Mouse (Mus musculus): ENCODE measurements around the gene Ssc5d. TPM values are rescaled to one million over a fixed set of nuclear protein-coding genes. Genes with fewer than 3 reads are reported as not detected.

Ssc5d gene
- polyA plus RNA-seq, 1 experiment from 2014 or later = 2.1 TPM

DNA sequence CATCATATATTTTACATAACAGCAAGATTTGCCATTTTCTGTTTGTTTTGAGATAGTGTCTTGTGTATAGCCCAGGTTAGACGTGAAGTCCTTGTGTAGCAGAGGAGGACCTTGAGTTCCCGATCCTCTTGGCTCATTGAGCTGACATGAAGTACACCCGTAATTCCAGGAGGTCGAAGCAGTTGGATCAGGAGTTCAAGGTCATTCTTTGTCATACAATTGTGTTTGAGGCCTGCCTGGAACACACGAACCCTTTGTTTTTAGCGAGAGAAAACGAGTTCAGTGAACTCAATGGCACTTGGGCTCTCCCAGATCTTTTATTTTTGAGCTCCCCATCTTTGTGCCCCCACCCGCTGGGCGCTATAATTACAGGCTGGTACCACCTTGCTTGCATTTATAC is 23.2 kb upstream of the Ssc5d start:
- H3K4me2 ChIP-seq = no peak overlapping the region

GRCm38 (mm10) chr7:4906466-4906950 is 19.1 kb upstream of the Ssc5d start, which contains the start of gene Gm36210:
TSS of gene Gm36210 (minus strand) at chr7:4906516.
- no peak within 1 kb of the TSS for H3K9ac ChIP-seq
- no peak within 1 kb of the TSS for H3K4me3 ChIP-seq (replicated peaks)
- ATAC-seq (ENCODE audit: insufficient read depth, low FRiP score, low read depth) = no peak
- no peaks in the 10 kb centered on the region for H3K36me3 ChIP-seq
- no peak within 1 kb of the TSS for H3K4me2 ChIP-seq
- no peaks in the 10 kb centered on the region for H3K9me3 ChIP-seq
- 66% methylated on average over 10 of the region's 10 CpGs for WGBS
- H3K27me3 ChIP-seq (replicated peaks) = no peaks in the 10 kb centered on the region
- H3K27ac ChIP-seq = no peak within 1 kb of the TSS
- H3K4me1 ChIP-seq = no peaks in the 10 kb centered on the region

More for the DNA sequence above, 23.2 kb upstream of the Ssc5d start:
- no peak for ATAC-seq (ENCODE audit: insufficient read depth, low FRiP score, low read depth)
- Histone ChIP-seq H3K36me3 (no peaks in the 10 kb centered on the region), H3K27me3 (replicated peaks) (no peaks in the 10 kb centered on the region), H3K4me3 (replicated peaks) (no peak overlapping the region), H3K9me3 (no peaks in the 10 kb centered on the region), H3K27ac (no peak overlapping the region), H3K9ac (no peak overlapping the region), H3K4me1 (peaks cover 5% of the 10 kb centered on the region; the same call in 1 of the 2 replicates)
- WGBS = 72% methylated on average over 9 of the region's 9 CpGs

DNA sequence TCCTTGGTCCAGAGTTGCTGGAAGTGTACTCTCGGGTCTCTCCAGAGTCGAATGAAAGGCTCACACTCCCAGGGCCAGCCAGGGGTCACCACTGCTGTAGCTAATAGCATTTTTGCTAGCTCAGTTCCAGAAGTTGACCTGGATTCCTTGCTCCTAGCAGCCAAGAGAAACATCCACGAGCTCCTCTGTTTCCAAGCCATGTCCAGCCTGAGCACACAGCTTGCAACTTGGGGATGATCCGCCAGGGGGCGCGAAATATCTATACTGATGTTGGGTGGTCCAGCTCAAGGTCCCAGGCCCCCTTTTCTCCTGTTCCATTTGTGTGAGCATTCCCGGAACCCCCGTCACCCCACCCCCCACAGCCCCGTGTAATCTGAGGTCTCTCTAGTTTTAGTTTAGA is 14.0 kb upstream of the Ssc5d start:
- no peak overlapping the region for H3K4me3 ChIP-seq (replicated peaks)
- no peak overlapping the region for H3K27ac ChIP-seq
- no peak overlapping the region for H3K4me2 ChIP-seq
- H3K4me1 ChIP-seq = peaks cover 15% of the 10 kb centered on the region
- H3K36me3 ChIP-seq = no peaks in the 10 kb centered on the region
- WGBS = 27% methylated on average over 9 of the region's 9 CpGs
- H3K9me3 ChIP-seq = no peaks in the 10 kb centered on the region
- no peak overlapping the region for H3K9ac ChIP-seq
- ATAC-seq (ENCODE audit: insufficient read depth, low FRiP score, low read depth) = no peak
- H3K27me3 ChIP-seq (replicated peaks) = no peaks in the 10 kb centered on the region

DNA sequence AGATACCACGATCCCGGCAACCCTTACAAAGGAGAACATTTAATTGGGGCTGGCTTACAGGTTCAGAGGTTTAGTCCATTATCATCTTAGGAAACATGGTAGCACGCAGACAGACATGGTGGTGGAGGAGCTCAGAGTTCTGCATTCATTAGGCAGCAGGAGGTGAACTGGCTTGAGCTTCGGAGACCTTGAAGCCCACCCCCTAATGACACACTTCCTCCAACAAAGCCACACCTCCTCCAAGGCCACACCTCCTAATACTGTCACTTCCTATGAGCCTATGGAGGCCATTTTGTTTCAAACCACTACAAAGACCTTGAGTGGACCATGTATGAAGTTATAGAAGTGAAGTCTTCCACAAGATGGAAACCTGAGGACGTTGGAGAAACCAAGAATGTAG is 13.3 kb upstream of the Ssc5d start:
- no peak overlapping the region for H3K4me3 ChIP-seq (replicated peaks)
- H3K9me3 ChIP-seq = no peaks in the 10 kb centered on the region
- H3K27me3 ChIP-seq (replicated peaks) = no peaks in the 10 kb centered on the region
- no peak for ATAC-seq (ENCODE audit: insufficient read depth, low FRiP score, low read depth)
- no peak overlapping the region for H3K9ac ChIP-seq
- H3K27ac ChIP-seq = no peak overlapping the region
- WGBS = 55% methylated on average over 5 of the region's 5 CpGs
- H3K4me2 ChIP-seq = no peak overlapping the region
- H3K36me3 ChIP-seq = no peaks in the 10 kb centered on the region
- H3K4me1 ChIP-seq = peaks cover 19% of the 10 kb centered on the region

DNA sequence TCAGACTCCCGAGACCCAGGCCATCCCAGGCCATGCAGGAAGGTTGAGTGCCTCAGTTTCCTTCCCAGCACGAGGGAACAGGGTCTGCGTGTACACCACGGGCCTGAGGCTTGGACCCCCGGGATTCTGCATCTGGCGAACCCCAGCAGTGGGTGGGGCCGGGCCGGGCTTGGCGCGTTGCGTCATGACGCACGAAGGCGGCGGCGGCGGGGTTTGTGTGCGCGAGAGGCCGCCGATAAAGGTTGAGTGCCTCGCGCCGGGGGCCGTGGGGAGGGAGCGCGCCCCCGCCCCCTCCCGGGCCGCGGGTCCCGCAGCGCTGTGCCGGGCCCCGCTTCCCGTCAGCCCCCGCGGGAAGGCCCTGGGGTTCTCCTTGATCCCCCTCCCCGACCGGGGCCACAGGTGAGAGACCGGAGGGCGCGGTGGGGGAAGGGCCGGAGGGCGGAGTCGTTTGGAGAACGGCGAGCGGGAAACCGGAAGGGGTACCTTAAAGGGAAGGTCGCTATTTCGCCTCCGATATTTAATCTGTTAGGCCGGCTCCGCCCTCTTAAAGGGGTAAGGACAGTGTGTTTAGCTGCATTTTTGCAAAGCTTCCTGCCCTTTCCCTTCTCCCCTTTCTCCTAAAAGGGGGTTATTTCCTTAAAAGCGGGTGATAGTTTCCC is 10.4 kb upstream of the Ssc5d start, which contains the start of gene Zfp628:
Gene Zfp628 (plus strand): TSS at position 211 of the 659 bp plus-strand sequence.
- 0% methylated on average over 49 of the region's 56 CpGs for WGBS

DNA sequence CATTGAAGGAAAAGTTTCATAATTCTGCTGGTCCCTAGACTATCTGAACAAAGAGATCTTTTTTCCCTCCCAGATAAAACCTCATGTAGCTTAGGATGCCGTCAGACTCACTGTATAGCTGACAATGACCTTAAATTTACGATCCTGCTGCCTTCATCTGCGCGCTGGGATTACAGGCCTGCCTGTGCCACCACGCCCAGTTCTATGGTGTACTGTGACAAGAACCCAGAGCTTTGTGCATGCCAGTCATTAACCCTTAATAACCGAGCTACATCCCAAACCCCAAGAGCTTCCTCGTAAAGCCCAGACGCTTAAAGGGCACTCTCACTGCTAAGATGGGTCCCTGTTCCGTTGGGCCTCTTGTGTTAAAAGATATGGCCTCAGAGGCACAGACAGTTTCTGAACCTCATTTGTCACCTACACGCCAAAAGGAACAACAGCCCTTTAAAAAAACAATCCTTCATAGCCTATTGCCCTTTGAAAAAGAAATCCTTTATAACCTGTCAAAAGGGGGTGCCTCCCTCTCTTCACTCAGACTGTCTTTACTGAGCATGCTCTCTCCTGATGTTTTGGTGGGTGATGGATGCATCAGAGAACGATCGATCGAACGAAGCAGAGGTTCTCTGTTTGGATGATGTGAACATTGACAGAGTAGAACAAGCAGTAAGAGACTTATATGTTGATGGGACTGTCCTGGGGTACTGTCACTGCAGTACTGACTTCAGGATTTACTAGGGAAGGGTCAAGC is 9.7 kb upstream of the Ssc5d start:
- WGBS = 11% methylated on average over 14 of the region's 14 CpGs
- ATAC-seq (ENCODE audit: insufficient read depth, low FRiP score, low read depth) = peak; percentile 38; the same call in 1 of the 2 replicates
- Histone ChIP-seq H3K27me3 (replicated peaks) (no peaks in the 10 kb centered on the region), H3K9ac (peak overlapping the region; percentile 58), H3K27ac (peak overlapping the region; percentile 94), H3K9me3 (no peaks in the 10 kb centered on the region), H3K4me3 (replicated peaks) (peak overlapping the region; percentile 72), H3K4me2 (peak overlapping the region; percentile 73), H3K36me3 (peaks cover 26% of the 10 kb centered on the region), H3K4me1 (peaks cover 21% of the 10 kb centered on the region)

More for the DNA sequence above, 10.4 kb upstream of the Ssc5d start, which contains the start of gene Zfp628:
- peaks cover 19% of the 10 kb centered on the region for H3K36me3 ChIP-seq
- peak within 1 kb of the TSS; percentile 86 for H3K9ac ChIP-seq
- H3K4me1 ChIP-seq = peaks cover 19% of the 10 kb centered on the region
- no peaks in the 10 kb centered on the region for H3K9me3 ChIP-seq
- H3K4me3 ChIP-seq (replicated peaks) = peak within 1 kb of the TSS; percentile 72
- no peaks in the 10 kb centered on the region for H3K27me3 ChIP-seq (replicated peaks)
- peak within 1 kb of the TSS; percentile 94 for H3K27ac ChIP-seq
- H3K4me2 ChIP-seq = peak within 1 kb of the TSS; percentile 73
- ATAC-seq (ENCODE audit: insufficient read depth, low FRiP score, low read depth) = peak; percentile 91

GRCm38 (mm10) chr7:4917494-4917893 is 8.1 kb upstream of the Ssc5d start:
- Histone ChIP-seq H3K9ac (no peak overlapping the region), H3K4me1 (peaks cover 28% of the 10 kb centered on the region), H3K27me3 (replicated peaks) (no peaks in the 10 kb centered on the region), H3K9me3 (no peaks in the 10 kb centered on the region), H3K4me3 (replicated peaks) (no peak overlapping the region), H3K4me2 (no peak overlapping the region), H3K27ac (no peak overlapping the region), H3K36me3 (peaks cover 31% of the 10 kb centered on the region)
- whole genome bisulfite sequencing = 89% methylated on average over 2 of the region's 2 CpGs
- no peak for ATAC-seq (ENCODE audit: insufficient read depth, low FRiP score, low read depth)

DNA sequence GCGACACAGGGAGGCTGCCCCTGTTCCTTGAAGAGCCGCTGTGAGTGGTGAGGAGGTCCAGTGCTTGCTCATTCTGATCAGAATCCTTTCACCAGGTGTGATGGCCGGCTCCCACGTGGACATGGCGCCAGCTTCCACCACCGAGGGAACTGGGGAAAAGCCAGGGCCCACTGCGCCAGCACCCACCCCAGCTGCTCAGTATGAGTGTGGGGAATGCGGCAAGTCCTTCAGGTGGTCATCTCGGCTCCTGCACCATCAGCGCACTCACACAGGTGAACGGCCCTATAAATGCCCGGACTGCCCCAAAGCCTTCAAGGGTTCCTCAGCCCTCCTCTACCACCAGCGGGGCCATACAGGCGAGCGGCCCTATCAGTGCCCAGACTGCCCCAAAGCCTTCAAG is 6.9 kb upstream of the Ssc5d start:
- no peak overlapping the region for H3K4me3 ChIP-seq (replicated peaks)
- peaks cover 40% of the 10 kb centered on the region for H3K4me1 ChIP-seq
- no peak for ATAC-seq (ENCODE audit: insufficient read depth, low FRiP score, low read depth)
- H3K27ac ChIP-seq = no peak overlapping the region
- H3K36me3 ChIP-seq = peaks cover 31% of the 10 kb centered on the region
- H3K27me3 ChIP-seq (replicated peaks) = no peaks in the 10 kb centered on the region
- H3K4me2 ChIP-seq = no peak overlapping the region
- H3K9me3 ChIP-seq = no peaks in the 10 kb centered on the region
- no peak overlapping the region for H3K9ac ChIP-seq
- WGBS = 91% methylated on average over 15 of the region's 15 CpGs

- H3K36me3 ChIP-seq = peaks cover 31% of the 10 kb centered on the region
- 88% methylated on average over 21 of the region's 21 CpGs for WGBS
- no peak overlapping the region for H3K4me2 ChIP-seq
- no peak overlapping the region for H3K9ac ChIP-seq
- H3K9me3 ChIP-seq = no peaks in the 10 kb centered on the region
- ATAC-seq (ENCODE audit: insufficient read depth, low FRiP score, low read depth) = no peak
- H3K27ac ChIP-seq = no peak overlapping the region
- H3K27me3 ChIP-seq (replicated peaks) = no peaks in the 10 kb centered on the region
- no peak overlapping the region for H3K4me3 ChIP-seq (replicated peaks)
- peaks cover 44% of the 10 kb centered on the region for H3K4me1 ChIP-seq
Measured at GRCm38 (mm10) chr7:4919096-4919495, 6.5 kb upstream of the Ssc5d start.

DNA sequence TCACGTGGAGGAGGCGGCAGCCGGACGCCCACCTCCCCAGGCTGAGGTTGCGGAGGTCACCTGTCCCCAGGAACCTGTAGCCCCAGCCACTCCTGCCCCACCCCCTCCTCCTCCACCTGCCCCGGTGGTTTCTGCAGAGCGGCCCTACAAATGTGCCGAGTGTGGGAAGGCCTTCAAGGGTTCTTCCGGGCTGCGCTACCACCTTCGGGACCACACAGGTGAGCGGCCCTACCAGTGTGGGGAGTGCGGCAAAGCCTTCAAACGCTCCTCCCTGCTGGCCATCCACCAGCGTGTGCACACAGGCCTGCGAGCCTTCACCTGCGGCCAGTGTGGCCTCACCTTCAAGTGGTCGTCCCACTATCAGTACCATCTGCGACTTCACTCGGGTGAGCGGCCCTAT is 5.6 kb upstream of the Ssc5d start:
- Histone ChIP-seq H3K9ac (no peak overlapping the region), H3K4me1 (peaks cover 43% of the 10 kb centered on the region), H3K4me3 (replicated peaks) (no peak overlapping the region), H3K4me2 (no peak overlapping the region), H3K27me3 (replicated peaks) (no peaks in the 10 kb centered on the region), H3K9me3 (no peaks in the 10 kb centered on the region), H3K27ac (no peak overlapping the region), H3K36me3 (peaks cover 31% of the 10 kb centered on the region)
- ATAC-seq (ENCODE audit: insufficient read depth, low FRiP score, low read depth) = no peak
- WGBS = 85% methylated on average over 21 of the region's 21 CpGs

GRCm38 (mm10) chr7:4920496-4920895 is 5.1 kb upstream of the Ssc5d start:
- no peak overlapping the region for H3K4me3 ChIP-seq (replicated peaks)
- H3K4me1 ChIP-seq = peaks cover 48% of the 10 kb centered on the region
- H3K9ac ChIP-seq = no peak overlapping the region
- no peak overlapping the region for H3K4me2 ChIP-seq
- ATAC-seq (ENCODE audit: insufficient read depth, low FRiP score, low read depth) = no peak
- peak overlapping the region; percentile 59 for H3K27ac ChIP-seq
- H3K9me3 ChIP-seq = no peaks in the 10 kb centered on the region
- peaks cover 31% of the 10 kb centered on the region for H3K36me3 ChIP-seq
- H3K27me3 ChIP-seq (replicated peaks) = no peaks in the 10 kb centered on the region
- WGBS = 89% methylated on average over 19 of the region's 19 CpGs
